Mouse (Mus musculus) v-Abl transformed pro-B cells (cell line): ENCODE measurements around the gene D6Wsu163e.

Experiments
- in situ Hi-C, 2 experiments: fragments of 400-800 bp; cut with MboI; formaldehyde crosslinking; loops; one replicate each; pipeline ENCODE4 v1.15.1; 2025; ENCODE audit not compliant: unreplicated experiment in 2 of 2

D6Wsu163e gene

GRCm38 (mm10) chr6:126939487-126940171 lies at the start of gene D6Wsu163e, which contains the start of gene Rad51ap1:
D6Wsu163e (plus strand) TSS chr6:126939962.
Rad51ap1 (minus strand) TSS chr6:126939587.
- in situ Hi-C loops, result loop anchor here (5.0 to 25.0 kb wide), 2 partner anchors 87 to 298 kb away; partner anchors contain the start of gene Akap3 (in 1 of the 2)

GRCm38 (mm10) chr6:126907378-126907777 lies 32.4 kb upstream of the D6Wsu163e start:
- in situ Hi-C loops, result no loop called here

GRCm38 (mm10) chr6:126907876-126908275 lies 31.9 kb upstream of the D6Wsu163e start:
- in situ Hi-C loops, result no loop called here

- in situ Hi-C loops, result no loop called here
Measured at GRCm38 (mm10) chr6:126910727-126911126, 29.0 kb upstream of the D6Wsu163e start.

GRCm38 (mm10) chr6:126914928-126915327 lies 24.8 kb upstream of the D6Wsu163e start:
- in situ Hi-C loops, result no loop called here

GRCm38 (mm10) chr6:126921111-126921881 lies 18.5 kb upstream of the D6Wsu163e start, which contains the start of gene Dyrk4:
Dyrk4 (minus strand) TSS chr6:126921839.
- in situ Hi-C loops, result no loop called here

GRCm38 (mm10) chr6:126932896-126933295 lies 6.9 kb upstream of the D6Wsu163e start:
- in situ Hi-C loops, result loop anchor here in 1 of 2 experiments (25.0 kb wide), 1 partner anchor 304 kb away; no protein-coding TSS in a partner anchor

GRCm38 (mm10) chr6:126938047-126938446 lies 1.7 kb upstream of the D6Wsu163e start:
- in situ Hi-C loops, result loop anchor here (5.0 to 25.0 kb wide), 2 partner anchors 86 to 299 kb away; partner anchors contain the start of gene Akap3 (in 1 of the 2)

GRCm38 (mm10) chr6:126938853-126939486 lies 792 bp upstream of the D6Wsu163e start:
- in situ Hi-C loops, result loop anchor here (5.0 to 25.0 kb wide), 2 partner anchors 87 to 298 kb away; partner anchors contain the start of gene Akap3 (in 1 of the 2)

GRCm38 (mm10) chr6:126940451-126940850 lies 689 bp downstream of the D6Wsu163e start:
- in situ Hi-C loops, result loop anchor here in 1 of 2 experiments (25.0 kb wide), 1 partner anchor 297 kb away; no protein-coding TSS in a partner anchor

- in situ Hi-C loops, result loop anchor here in 1 of 2 experiments (5.0 to 25.0 kb wide), 2 partner anchors 289 to 499 kb away; partner anchors contain the start of gene Parp11
Measured at GRCm38 (mm10) chr6:126948336-126948735, 8.6 kb downstream of the D6Wsu163e start.

- in situ Hi-C loops, result loop anchor here in 1 of 2 experiments (5.0 to 10.0 kb wide), 4 partner anchors 149 to 492 kb away; partner anchors contain the start of genes Parp11 and Tigar
Measured at GRCm38 (mm10) chr6:126955734-126956133, 16.0 kb downstream of the D6Wsu163e start.

GRCm38 (mm10) chr6:126961371-126962018 lies 21.7 kb downstream of the D6Wsu163e start:
- in situ Hi-C loops, result loop anchor here in 1 of 2 experiments (10.0 kb wide), 1 partner anchor 183 kb away; no protein-coding TSS in a partner anchor

GRCm38 (mm10) chr6:126962709-126963108 lies 22.9 kb downstream of the D6Wsu163e start:
- in situ Hi-C loops, result loop anchor here in 1 of 2 experiments (10.0 kb wide), 1 partner anchor 182 kb away; no protein-coding TSS in a partner anchor

GRCm38 (mm10) chr6:126963426-126963825 lies 23.7 kb downstream of the D6Wsu163e start:
- in situ Hi-C loops, result loop anchor here in 1 of 2 experiments (10.0 kb wide), 1 partner anchor 181 kb away; no protein-coding TSS in a partner anchor

GRCm38 (mm10) chr6:126966241-126967026 lies 26.7 kb downstream of the D6Wsu163e start:
- in situ Hi-C loops, result loop anchor here in 1 of 2 experiments (10.0 kb wide), 1 partner anchor 178 kb away; no protein-coding TSS in a partner anchor

- in situ Hi-C loops, result no loop called here
Measured at GRCm38 (mm10) chr6:126981539-126982234, 41.9 kb downstream of the D6Wsu163e start.

- in situ Hi-C loops, result no loop called here
Measured at GRCm38 (mm10) chr6:126993676-126994075, 53.9 kb downstream of the D6Wsu163e start.
